Mouse (Mus musculus) ES-E14 (cell line): ENCODE measurements around the gene Stra6l.

ENCODE experiments used
- CHD2 ChIP-seq: IDR thresholded peaks from 2 replicates; pipeline ENCODE4 v1.6.1; 2014; ENCODE audit warnings: mild to moderate bottlenecking, low read depth, low read length, inconsistent platforms
- MAFK ChIP-seq: IDR thresholded peaks from 2 replicates; pipeline ENCODE4 v1.6.1; 2014; ENCODE audit warnings: mild to moderate bottlenecking, low read depth, low read length, inconsistent platforms; ENCODE audit not compliant: insufficient read depth

- no peak for TF ChIP-seq MAFK
- TF ChIP-seq CHD2, result no peak
These were observed 25.5 kb upstream of the Stra6l start for GRCm38 (mm10) chr4:45822781-45823575.
